Mouse (Mus musculus): Measurements from ENCODE around the gene Adamts9. TPM values are rescaled to one million over a fixed set of nuclear protein-coding genes. Genes with fewer than 3 reads are reported as not detected.

Adamts9 gene
- total RNA-seq (2021), result 10 to 100 TPM; 44.9 to 47.4 TPM
- long read RNA-seq, experiment 1, partial matches to known transcripts, result 9 of 14 reads
- long read RNA-seq, experiment 1, other reads (novel, unspliced or antisense), result 5 of 14 reads
- long read RNA-seq, experiment 2, partial matches to known transcripts, result 2 of 5 reads
- long read RNA-seq, experiment 2, other reads (novel, unspliced or antisense), result 3 of 5 reads

GRCm38 (mm10) chr6:92943057-92943781, at the start of gene Adamts9:
Adamts9 (minus strand) TSS chr6:92943492.
- peak; percentile 94 for DNase-seq

- no peak for DNase-seq
Measured at GRCm38 (mm10) chr6:92991616-92992015, 48.3 kb upstream of the Adamts9 start.

DNA sequence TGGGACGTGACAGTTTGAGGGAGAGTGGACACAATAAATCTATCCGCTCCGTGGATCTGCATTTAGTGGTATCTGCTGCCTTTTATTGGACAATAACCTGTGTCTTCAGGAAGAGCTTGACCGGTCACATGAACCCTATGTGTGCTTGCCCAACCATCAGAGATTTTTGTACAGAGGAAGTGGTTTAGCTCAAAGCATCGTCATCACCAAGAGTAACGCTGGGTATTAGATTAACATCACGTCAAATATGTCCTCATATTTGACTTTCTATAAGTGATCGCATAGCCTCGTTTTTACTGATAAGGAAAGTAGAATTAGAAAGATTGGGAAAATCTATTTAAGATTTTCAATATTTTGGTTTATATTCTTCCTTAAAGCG, 45.3 kb upstream of the Adamts9 start:
- DNase-seq, result no peak

- peak; percentile 32 for DNase-seq
Measured at GRCm38 (mm10) chr6:92987846-92988619, 44.7 kb upstream of the Adamts9 start.

DNA sequence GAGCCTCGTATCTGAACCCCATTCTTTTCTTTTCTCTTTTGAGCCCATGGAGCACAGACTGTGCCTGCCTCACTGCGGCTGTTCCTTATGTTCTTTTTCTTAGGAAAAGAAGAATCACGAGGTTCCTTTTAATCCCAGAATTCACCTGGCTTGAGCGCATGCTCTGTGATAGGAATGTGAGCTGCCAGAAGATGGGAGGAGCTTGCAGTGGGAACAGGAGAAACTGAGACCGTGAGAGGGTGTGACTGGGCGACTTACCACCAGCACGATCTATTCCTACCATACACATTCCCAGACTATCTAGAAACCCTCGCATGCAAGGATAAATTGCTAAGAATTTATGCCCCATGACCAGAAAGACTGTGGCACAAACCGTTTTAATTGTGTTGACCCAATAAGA, 44.1 kb upstream of the Adamts9 start:
- no peak for DNase-seq

- peak; percentile 77 for DNase-seq
Measured at GRCm38 (mm10) chr6:92983421-92983820, 40.1 kb upstream of the Adamts9 start.

- no peak for DNase-seq
Measured at GRCm38 (mm10) chr6:92981451-92982186, 38.3 kb upstream of the Adamts9 start.

GRCm38 (mm10) chr6:92973340-92973739, 30.0 kb upstream of the Adamts9 start:
- no peak for DNase-seq

- DNase-seq, result no peak
Measured at GRCm38 (mm10) chr6:92968718-92969117, 25.4 kb upstream of the Adamts9 start.

- DNase-seq, result peak; percentile 30
Measured at GRCm38 (mm10) chr6:92968216-92968615, 24.9 kb upstream of the Adamts9 start.

DNA sequence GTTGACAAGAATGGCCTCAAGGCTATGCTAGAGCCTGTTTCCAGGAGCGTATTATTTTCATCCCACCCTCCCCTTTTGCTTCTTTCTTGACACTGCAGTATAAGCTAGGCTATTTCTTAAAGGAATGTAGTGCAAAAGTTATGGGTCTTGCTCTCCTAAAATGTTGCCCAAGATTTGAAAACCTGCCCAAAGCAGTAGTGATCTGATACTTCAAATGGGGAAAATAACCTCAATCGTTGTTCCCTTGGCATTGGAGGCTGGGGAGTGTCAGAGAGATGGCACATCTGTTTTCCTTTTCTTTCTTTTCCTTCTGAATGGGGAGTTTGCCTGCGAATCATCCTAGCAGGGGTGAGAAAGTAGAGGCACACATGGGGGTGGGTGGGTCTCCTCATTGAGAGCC, 19.7 kb upstream of the Adamts9 start:
- no peak for DNase-seq

DNA sequence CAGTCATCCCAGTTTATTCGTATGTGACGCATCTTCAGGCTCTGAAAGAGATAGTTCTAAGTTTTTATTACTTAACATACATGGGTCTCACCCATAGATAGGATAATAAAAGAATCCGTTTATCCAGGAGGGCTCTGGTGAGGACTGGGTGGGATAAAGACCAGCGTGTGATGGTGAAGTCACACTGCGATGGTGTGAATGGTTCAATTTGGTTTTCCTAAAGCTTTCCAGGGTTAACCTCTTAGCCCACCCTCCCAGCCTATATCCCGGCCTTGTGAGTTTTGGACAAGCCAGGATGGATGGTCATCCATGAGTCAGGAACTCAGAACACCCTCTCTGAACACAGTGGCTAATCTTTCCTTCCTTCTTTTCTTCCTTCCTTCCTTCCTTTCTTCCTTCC, 17.7 kb upstream of the Adamts9 start:
- DNase-seq, result no peak

GRCm38 (mm10) chr6:92959416-92959815, 16.1 kb upstream of the Adamts9 start:
- DNase-seq, result no peak

DNA sequence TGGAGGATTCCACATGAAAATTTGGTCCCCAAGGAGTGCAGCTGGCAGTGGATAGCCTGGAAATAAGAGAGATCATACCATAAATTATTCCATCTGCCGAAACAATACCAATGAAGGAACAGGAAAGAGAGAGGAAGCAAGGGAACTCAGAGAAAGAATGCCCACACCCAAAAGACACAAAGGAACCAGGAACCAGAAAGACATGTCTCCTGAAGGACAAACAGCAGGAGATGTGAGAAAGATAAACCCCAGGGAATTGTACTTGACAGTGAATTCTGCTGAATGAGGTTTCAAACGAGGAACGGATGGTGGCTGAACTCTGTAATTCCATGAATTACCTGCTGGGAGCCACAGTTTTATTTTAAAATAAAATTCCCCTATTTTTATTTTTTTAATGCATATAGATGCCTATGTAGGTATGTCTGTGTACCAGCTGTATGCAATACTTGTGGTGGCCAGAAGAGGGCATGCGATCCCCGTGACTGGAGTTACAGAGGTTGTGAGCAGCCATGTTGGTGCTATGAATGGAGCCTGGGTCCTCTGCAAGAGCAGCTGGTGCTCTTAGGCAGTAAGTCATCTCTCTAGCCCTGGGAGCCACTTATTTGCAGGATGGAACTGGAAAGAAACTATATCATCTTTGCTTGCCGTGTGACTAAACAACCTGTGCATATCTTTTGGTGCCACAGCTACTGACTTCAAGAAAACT, 4.2 kb upstream of the Adamts9 start:
- no peak for DNase-seq

- no peak for DNase-seq
Measured at GRCm38 (mm10) chr6:92944711-92945110, 1.4 kb upstream of the Adamts9 start.

DNA sequence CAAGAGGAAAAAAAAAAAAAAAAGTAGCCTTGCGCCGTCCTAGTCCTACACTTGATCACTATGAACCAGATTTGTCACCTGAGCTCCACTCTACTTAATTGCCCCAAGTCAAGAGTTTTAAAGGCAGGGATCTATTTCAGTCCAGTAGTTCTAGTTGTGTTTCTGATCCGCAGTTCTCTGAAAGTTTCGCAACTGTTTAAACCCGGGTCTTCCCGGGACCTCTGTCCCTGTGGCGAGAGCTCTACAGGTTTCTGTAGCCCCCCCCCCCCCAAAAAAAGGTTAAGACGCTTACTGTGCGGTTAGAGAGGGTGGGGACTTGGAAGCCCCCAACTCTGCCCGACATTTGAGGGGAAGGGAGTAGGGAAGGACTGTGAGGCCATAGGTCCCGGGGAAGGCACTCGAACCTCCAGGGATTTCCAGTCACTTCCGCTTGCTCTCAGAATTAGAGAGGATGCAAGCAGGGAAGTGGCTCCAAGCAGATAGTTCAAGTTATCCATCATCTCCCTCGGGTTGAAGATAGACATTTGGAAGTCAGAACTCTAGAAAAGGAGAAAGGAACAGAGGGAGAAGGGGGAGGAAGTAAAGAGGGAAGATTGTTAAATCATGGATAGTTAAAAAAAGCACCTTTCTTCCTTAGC, 875 bp upstream of the Adamts9 start:
- no peak for DNase-seq

DNA sequence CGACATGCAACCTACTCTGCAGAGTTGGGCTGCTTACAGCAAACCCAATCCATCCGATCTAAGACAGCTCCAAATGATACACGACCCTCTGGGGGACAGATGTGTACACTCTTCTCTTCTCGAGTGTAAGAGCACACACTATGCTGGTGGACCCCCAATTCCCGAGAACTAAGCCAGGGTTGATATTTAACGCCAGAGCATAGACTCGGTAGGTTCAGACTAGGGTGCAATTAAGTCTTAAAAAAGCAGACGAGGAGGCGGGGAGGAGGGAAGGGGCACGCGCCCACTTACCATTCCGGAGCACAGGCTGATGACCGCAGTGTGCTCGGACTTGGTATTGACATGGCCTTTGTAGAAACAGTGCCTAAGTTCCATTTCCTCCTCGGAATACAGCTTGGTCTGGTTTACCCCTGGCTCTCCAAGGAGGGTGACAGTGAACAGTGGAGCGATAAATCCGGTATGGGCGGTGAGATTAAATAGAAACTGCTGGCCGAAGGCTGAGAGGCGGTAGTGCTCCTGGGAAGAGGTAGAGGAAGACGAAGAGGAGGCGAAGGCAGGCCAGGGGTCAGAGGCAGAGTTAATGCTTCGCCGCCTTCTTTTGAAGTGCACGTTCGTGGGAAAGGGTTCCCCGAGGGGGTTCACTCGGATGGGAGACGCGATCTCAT, 1.4 kb downstream of the Adamts9 start:
- peak; percentile 40 for DNase-seq

DNA sequence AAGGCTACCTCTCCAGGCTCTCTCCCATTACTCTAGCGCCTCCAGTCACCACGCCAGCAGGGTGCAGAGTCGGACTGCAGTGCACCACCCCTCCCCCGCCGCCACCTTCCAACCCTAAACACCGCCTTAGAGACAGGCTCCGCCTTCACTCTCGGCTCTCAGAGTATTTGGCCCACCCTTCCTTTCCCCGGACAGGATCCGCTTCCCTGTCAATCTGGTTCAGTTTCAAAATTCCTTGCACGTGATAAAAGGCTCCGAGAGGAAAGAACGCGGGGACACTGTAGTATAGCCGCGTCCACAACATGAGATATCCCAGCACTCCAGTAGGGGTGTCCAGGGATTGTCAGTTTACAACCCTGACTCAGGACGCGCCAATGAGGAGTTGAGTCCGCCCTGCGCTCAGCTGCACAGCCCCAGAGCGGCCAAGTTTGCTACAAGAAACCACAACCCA, 2.0 kb downstream of the Adamts9 start:
- peak; percentile 94 for DNase-seq

GRCm38 (mm10) chr6:92940191-92941131, 2.8 kb downstream of the Adamts9 start:
- DNase-seq, result peak; percentile 60

GRCm38 (mm10) chr6:92928261-92928660, 15.0 kb downstream of the Adamts9 start:
- no peak for DNase-seq
